In genomic region chr10:14017822-14018364, GRCm38 (mm10) we compare ENCODE assay signal across 9 mouse cellular contexts. TPM values are rescaled to one million over a fixed set of nuclear protein-coding genes. Genes with fewer than 3 reads are reported as not detected.
DNase-seq lines count a peak whose midpoint lies in the region; ATAC-seq and TF ChIP-seq lines count a peak whose summit lies in the region.
"Had no signal": no experiment of that assay in that cellular context is flagged by ENCODE, and none has a peak within 500 bp of the region (broad histone marks: within the 10 kb centered on the region; RNA-seq: fewer than 3 reads in every experiment).

No protein-coding gene starts in this region.

- no peaks in the 10 kb centered on the region for H3K36me3 ChIP-seq in hindbrain, embryonic 14.5 days (replicated peaks; ENCODE audit: control insufficient read depth, insufficient read depth)
- no peaks in the 10 kb centered on the region for H3K36me3 ChIP-seq in limb, embryonic 12.5 days
- H3K36me3 ChIP-seq in neural tube, embryonic 12.5 days = no peaks in the 10 kb centered on the region
- H3K36me3 ChIP-seq: G1E had no signal

- ATAC-seq in activated CD4-positive, CD25-positive, alpha-beta regulatory T cell, adult 4 months = peak; percentile 36
- ATAC-seq in hindbrain, embryonic 14.5 days (ENCODE audit: low FRiP score) = peak; percentile 49
- ATAC-seq in limb, embryonic 12.5 days (ENCODE audit: insufficient number of reproducible peaks, insufficient read depth, low FRiP score, low TSS enrichment, low read depth) = no peak
- ATAC-seq in neural tube, embryonic 12.5 days (ENCODE audit: low FRiP score, low read depth) = no peak
- no peak; the same call in 1 of the 2 replicates for ATAC-seq in granulocyte monocyte progenitor cell, adult 5-6 weeks (replicated peaks; ENCODE audit: poor library complexity, severe bottlenecking)

- TF ChIP-seq POLR2A in cerebellum, adult 2 months (IDR thresholded peaks at IDR 0.05; ENCODE audit: borderline replicate concordance, insufficient read depth, low read length) = no peak

- peak overlapping the region; percentile 44 for H3K4me3 ChIP-seq in cerebellum, adult 2 months (replicated peaks; ENCODE audit: insufficient read depth, low read depth, low read length)
- H3K4me3 ChIP-seq in hindbrain, embryonic 14.5 days (replicated peaks; ENCODE audit: low read length) = peak overlapping the region; percentile 17
- peak overlapping the region; percentile 20 for H3K4me3 ChIP-seq in limb, embryonic 12.5 days (replicated peaks)
- no peak overlapping the region for H3K4me3 ChIP-seq in neural tube, embryonic 12.5 days

- peaks cover 23% of the 10 kb centered on the region; the same call in 1 of the 2 replicates for H3K4me1 ChIP-seq in cerebellum, adult 2 months (ENCODE audit: control insufficient read depth, insufficient read depth, low read length)
- peaks cover 12% of the 10 kb centered on the region for H3K4me1 ChIP-seq in hindbrain, embryonic 14.5 days (replicated peaks; ENCODE audit: control insufficient read depth, insufficient read depth, low read length)
- H3K4me1 ChIP-seq in limb, embryonic 12.5 days (replicated peaks) = peaks cover 12% of the 10 kb centered on the region
- peaks cover 17% of the 10 kb centered on the region for H3K4me1 ChIP-seq in neural tube, embryonic 12.5 days

- DNase-seq in cerebellum, adult 2 months = peak; percentile 42 to 56
- DNase-seq in cerebellum, adult 9-11 months = no peak
- DNase-seq in fibroblast of lung, adult 2 months (ENCODE audit: low read depth) = peak; percentile 67
- DNase-seq in hindbrain, embryonic 14.5 days (ENCODE audit: low spot score) = peak; percentile 38

- H3K4me2 ChIP-seq in hindbrain, embryonic 14.5 days (replicated peaks) = peak overlapping the region; percentile 50
- peak overlapping the region; percentile 48 for H3K4me2 ChIP-seq in limb, embryonic 12.5 days
- peak overlapping the region; percentile 36 for H3K4me2 ChIP-seq in neural tube, embryonic 12.5 days (replicated peaks)

- H3K27ac ChIP-seq in cerebellum, adult 2 months (ENCODE audit: insufficient read depth, low read length) = peak overlapping the region; percentile 52
- 0 out of 2 replicates have a peak overlapping the region, but pooled peaks have one; percentile 21 for H3K27ac ChIP-seq in hindbrain, embryonic 14.5 days
- H3K27ac ChIP-seq in limb, embryonic 12.5 days = no peak overlapping the region
- H3K27ac ChIP-seq in neural tube, embryonic 12.5 days = no peak overlapping the region

- no peak for TF ChIP-seq CTCF in cerebellum, adult 2 months (IDR thresholded peaks at IDR 0.05; ENCODE audit: borderline replicate concordance, insufficient read depth, low read depth, low read length)

- H3K27me3 ChIP-seq in cerebellum, adult 2 months (ENCODE audit: control insufficient read depth, insufficient read depth, low read length) = no peaks in the 10 kb centered on the region
- H3K27me3 ChIP-seq in hindbrain, embryonic 14.5 days (ENCODE audit: control insufficient read depth, insufficient read depth, low read length) = no peaks in the 10 kb centered on the region
- no peaks in the 10 kb centered on the region for H3K27me3 ChIP-seq in limb, embryonic 12.5 days
- no peaks in the 10 kb centered on the region for H3K27me3 ChIP-seq in neural tube, embryonic 12.5 days (replicated peaks)

- 6% methylated on average over 12 of the region's 12 CpGs for WGBS in cerebellum, adult 2 months
- 4% methylated on average over 12 of the region's 12 CpGs for WGBS in hindbrain, embryonic 14.5 days
- 2% methylated on average over 12 of the region's 12 CpGs for WGBS in limb, embryonic 12.5 days
- WGBS in neural tube, embryonic 12.5 days = 4% methylated on average over 12 of the region's 12 CpGs

- no peaks in the 10 kb centered on the region for H3K9me3 ChIP-seq in hindbrain, embryonic 14.5 days (ENCODE audit: control insufficient read depth, low read length)
- no peaks in the 10 kb centered on the region for H3K9me3 ChIP-seq in limb, embryonic 12.5 days
- H3K9me3 ChIP-seq in neural tube, embryonic 12.5 days = no peaks in the 10 kb centered on the region
- H3K9me3 ChIP-seq: G1E had no signal

- peak overlapping the region; percentile 47 for H3K9ac ChIP-seq in hindbrain, embryonic 14.5 days
- no peak overlapping the region for H3K9ac ChIP-seq in limb, embryonic 12.5 days (replicated peaks)
- H3K9ac ChIP-seq in neural tube, embryonic 12.5 days = no peak overlapping the region

RNA-seq across cellular contexts. Expression of gene Hivep2, which starts 52.0 kb away (rescaled TPM):
- polyA plus RNA-seq in cerebellum, adult 2 months (2012; rRNA removed) = 55.2 and 60.4 TPM in 2 replicates
- 10 to 100 TPM; 21.7 to 27.0 TPM for polyA plus RNA-seq in activated CD4-positive, CD25-positive, alpha-beta regulatory T cell, adult 4 months (2017; shearing (Covaris generic))
- polyA plus RNA-seq in hindbrain, embryonic 14.5 days (2014; fragmentation: Nextera tagmentation; extraction: Ambion mirVana) = 17.0 and 20.9 TPM in 2 replicates
- polyA plus RNA-seq in limb, embryonic 12.5 days (2016; fragmentation: Nextera tagmentation; extraction: Ambion mirVana) = 2.5 and 2.9 TPM in 2 replicates
- 5.6 and 6.9 TPM in 2 replicates for polyA plus RNA-seq in neural tube, embryonic 12.5 days (2016; fragmentation: Nextera tagmentation; extraction: Ambion mirVana)
- 1.4 and 5.4 TPM in 2 replicates for total RNA-seq in granulocyte monocyte progenitor cell, adult 5-6 weeks (2014; fragmentation: Nextera tagmentation)
- total RNA-seq in granulocyte monocyte progenitor cell, adult 5-6 weeks (2017) = 0.62 and 0.69 TPM in 2 replicates
- polyA plus RNA-seq: G1E had no signal

Comparison
In these comparisons a context has a peak if more than half of its experiments do, and no peak if none do; other contexts are left out.
1. H3K27ac ChIP-seq: peak in cerebellum, adult 2 months (single experiment) and hindbrain, embryonic 14.5 days (single experiment); none in limb, embryonic 12.5 days (single experiment) and neural tube, embryonic 12.5 days (single experiment).
2. ATAC-seq: peak in activated CD4-positive, CD25-positive, alpha-beta regulatory T cell, adult 4 months (single experiment) and hindbrain, embryonic 14.5 days (single experiment); none in limb, embryonic 12.5 days (single experiment), neural tube, embryonic 12.5 days (single experiment) and granulocyte monocyte progenitor cell, adult 5-6 weeks (single experiment).
3. Peak in every context shown above with its lines, with median percentiles within 50 percentile points of each other: H3K4me2 ChIP-seq.